Mouse (Mus musculus) E14TG2a.4 (cell line): ENCODE results near the gene Mea1.

ENCODE experiments used
- CTCF ChIP-seq: conservative IDR thresholded peaks from 2 replicates; pipeline ENCODE4 v1.5.1; 2014; ENCODE audit warnings: low read length
- POU5F1 ChIP-seq: IDR thresholded peaks from 2 replicates; pipeline ENCODE4 v1.6.1; 2014; ENCODE audit warnings: low read length, borderline replicate concordance

- no peak for TF ChIP-seq CTCF
- no peak for TF ChIP-seq POU5F1
Measured at GRCm38 (mm10) chr17:46682654-46683389, 4.2 kb downstream of the Mea1 start.
